Mouse (Mus musculus): ENCODE measurements around the gene Cep112.

DNA sequence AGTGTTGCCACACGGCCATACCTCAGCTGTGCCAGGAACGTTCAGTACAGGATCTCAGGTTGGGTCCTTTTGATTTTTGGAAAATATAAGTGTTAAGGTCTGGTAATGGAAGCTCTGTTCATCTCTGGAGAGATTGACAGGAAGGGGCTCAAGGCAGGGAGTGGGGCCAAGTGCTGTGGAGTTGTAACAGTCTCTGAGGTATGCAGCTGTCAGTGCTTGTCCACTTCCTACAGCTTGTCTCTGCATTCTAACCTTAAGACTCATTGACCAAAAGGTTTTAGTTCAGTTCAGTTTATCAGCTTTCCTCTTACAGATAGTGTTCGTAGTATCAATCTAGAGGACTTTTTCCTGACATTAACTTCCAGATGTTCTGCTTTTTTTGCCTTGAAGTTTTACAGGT lies 384.6 kb downstream of the Cep112 start:
- TF ChIP-seq HCFC1 (IDR thresholded peaks at IDR 0.05; ENCODE audit: borderline replicate concordance, insufficient read depth, low read length): no peak
- TF ChIP-seq ZC3H11A (IDR thresholded peaks at IDR 0.05; ENCODE audit: borderline replicate concordance, low read depth, low read length): no peak

Measured in ES-E14 (cell line).